Mouse (Mus musculus): ENCODE results near the gene Cdca4.

Gene Cdca4

DNA sequence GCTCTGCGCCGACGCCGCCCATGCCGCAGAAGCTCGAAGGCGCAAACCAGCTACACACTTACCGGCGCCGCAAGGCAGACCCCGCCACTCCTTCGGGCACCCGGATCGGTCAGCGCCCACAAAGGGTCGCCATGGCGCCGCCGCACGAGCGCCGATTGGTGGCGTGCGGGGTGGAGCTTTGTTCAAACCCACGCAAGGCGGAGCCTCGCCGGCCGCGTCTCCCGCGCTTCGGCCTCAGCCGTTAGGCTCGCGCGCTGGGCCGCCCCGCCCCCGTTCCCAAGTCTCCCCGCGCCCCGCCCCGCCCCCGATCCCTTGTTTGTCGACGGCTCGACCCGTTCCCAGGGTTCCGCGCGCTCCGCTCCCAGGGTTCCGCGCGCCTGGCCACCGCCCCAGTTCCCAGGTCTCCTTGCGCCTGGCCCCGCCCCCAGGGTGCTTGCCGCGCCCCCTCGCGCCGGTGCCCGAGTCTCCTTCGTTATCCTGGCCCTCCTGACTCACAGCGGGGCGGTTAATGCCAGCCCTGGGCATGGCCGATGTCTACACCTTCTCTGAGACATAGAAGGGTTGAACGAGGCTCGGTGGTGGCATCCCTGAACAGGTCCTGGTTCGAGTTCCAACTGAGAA is at the start of gene Cdca4:
TSS of gene Cdca4 (minus strand) at position 180 of the 621 bp plus-strand sequence.
- DNase-seq (ENCODE audit: low read depth) = peak; percentile 98

DNA sequence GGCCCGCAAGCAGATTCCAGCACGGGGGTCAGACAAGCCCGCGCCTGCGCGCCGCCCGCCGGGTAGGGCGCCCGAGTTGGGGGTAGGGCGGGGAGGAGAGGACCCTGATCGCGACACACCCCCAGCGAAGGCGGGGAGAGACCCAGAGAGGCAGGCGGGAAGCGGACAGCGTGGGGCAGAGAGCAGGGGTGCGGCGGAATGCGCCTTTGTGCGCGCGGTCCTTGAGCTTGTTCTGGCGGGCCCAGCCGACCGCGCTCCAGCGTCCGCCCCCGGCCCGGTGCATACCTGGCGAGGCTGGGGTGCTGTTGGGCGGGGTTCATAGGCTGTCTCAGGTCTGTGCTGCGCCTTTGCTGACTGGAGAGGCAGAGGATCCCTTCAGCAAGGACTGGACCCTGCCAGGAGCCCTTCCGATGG is 48.4 kb upstream of the Cdca4 start:
- DNase-seq (ENCODE audit: low read depth) = peak; percentile 60

DNA sequence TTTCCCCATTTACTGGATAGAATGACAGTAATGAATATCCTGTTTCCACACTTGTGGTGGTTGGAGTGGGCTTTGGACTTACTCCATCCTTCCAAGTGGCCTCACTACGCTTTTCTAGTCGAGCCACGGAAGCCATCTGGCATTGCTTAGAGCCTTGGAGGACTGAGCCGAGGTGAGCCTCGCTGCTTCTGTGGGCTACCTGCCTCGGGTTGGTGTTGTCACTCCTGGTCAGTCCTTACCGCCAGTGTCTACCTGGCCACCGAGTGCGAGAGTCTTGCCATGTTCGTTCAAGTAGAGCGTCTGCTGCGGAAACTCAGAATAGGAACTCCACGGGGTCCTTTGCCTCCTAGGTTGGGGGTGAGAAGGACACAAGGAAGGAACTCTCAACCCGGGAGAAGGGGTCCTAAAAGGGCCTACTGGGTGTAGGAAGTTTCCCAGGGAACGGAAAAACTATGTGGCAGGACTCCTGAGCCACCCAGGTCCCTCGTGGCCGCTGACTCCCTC is 47.9 kb upstream of the Cdca4 start:
- DNase-seq (ENCODE audit: low read depth) = peak; percentile 53

DNA sequence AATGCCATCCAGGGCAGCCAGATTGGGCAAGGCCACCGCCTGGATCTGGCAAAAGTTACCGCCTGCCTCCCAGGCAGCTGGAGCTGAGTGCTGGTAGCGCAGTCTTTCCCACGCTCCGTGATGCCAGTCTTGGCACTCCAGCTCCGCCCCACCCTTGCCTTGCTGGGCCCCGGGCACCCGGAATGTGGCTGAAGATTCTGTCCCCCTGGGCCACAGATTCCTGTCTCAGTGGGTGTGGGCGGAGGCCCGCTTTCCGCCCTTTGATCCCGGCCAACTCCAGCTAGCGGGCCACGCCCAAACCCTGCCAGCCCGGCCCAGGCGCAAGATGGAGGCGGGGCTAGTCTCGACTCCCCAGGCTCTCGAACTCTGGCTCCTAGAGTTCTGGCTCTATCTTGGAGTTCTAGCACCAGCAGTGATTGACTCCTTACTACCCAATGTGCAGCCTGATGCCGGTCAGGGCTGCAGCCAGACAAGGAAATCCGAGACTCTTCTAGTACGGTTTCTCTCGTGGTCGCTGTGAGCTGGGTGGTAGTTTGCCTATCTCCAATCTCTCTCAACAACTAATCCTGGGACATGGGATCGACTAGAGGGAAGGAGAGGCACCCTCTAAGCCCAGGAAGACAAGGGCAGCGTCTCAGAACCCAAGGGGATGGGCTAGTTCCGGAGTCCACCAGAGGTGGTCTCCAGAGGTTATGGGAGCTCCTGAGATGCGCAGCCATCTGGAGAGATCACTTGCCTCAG is 47.3 kb upstream of the Cdca4 start:
- peak; percentile 79 for DNase-seq (ENCODE audit: low read depth)

DNA sequence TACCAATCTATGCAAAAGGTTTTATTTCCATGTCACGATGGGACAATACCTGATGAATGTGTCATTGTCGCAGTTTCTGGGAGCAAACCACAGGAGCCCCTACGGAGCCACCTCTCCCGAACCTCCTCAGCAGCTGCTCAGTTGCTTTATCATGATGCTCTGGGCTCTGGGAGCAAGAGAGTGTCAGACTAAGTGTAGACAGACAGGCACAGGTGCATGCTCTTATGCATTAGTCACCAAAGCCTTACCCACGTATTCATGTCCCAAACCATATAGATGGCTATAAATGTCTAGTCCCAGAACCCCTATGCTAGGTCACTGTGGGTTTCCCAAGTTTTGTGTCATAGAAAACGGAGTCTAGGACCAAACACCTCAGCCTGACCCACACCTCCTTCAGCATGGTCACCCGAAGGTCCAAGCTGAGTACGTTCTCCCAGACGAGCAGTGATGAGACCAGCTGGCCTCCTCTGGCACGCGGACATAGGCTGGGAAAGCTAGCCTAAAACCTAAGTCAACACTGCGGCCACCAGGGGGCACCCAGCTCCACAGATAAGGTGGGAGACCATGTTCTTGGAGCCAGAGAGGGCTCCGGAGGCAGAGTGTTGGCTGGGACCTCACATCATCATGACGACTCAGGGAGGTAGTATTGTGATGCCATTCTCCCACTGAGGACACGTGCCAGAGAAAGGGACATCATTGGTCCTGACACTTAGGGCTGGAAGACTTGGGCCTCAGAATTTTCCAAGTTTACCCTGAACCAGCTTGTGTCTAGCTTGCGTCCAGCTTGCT is 46.2 kb upstream of the Cdca4 start:
- peak; percentile 91 for DNase-seq (ENCODE audit: low read depth)

DNA sequence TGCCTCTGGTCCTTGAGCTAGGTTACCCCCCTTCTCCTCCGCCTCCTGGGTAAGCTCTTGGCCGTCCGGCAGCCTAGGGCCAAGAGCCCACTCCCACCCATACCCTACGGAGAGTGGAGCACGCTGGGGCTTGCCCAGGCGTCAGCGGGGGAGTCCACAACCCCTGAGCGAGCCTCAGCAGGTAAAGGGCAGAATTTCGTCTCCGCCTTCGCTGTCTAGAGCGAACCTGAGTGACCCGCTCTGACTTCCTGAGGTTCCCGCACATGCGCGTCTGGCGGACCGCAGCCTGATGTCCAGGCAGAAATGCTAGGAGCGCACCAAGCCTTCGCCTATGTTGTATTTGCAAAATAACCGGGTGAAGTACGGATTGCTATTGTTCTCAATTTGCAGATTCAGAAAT is 45.0 kb upstream of the Cdca4 start:
- peak; percentile 26 for DNase-seq (ENCODE audit: low read depth)

DNA sequence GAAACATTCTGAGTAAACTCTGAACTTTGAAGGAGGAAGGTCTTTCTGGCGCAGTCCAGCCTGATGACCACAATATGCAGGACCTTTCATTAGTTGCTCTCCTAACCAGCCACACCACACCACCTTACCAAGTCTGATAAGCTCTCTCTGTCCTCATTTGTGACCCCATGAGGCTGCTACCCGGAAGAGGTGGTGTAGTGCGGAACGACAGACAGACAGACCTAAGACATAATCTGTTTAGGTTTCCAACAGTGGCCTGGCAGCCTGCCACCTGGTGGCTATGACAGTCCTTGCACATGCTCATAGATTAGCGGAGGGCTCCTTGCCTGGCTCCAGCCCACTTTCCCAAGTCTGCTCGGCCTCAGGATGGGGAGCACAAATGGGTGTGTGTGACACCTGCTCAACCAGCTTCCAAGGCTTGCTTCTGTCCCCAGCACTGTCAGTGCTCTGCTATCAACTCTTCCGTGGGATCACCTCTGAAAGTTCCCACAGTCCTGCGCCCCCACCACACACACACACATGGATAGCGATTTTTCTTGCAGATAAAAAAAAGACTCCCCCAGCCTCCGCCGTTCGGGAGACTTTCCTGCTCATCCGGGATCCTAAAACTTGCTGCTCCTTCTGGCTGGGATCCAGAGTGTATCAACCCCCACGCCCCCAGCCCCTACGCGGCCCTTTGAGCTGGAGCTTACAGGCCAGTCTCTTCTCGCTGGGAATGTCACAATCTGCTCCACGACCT is 44.4 kb upstream of the Cdca4 start:
- DNase-seq (ENCODE audit: low read depth) = peak; percentile 90

DNA sequence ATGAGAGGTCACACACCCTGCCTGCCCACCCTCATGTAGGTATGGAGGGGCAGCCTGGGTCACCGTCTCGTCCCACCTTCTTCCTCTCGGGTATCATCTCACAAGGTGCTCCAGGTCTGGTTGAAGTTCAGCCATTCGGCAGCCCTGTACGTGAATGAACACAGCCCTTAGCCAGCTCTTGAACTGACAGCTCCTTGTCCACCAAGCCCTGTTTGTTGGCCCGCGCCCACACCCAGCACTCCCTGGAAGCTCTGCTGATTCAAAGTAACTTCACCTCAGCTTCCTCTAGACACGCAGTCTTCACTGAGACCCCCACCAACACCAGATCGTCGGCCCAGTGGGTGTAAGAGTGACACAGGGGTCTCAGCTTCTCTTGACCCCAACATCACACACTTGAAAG is 43.8 kb upstream of the Cdca4 start:
- no peak for DNase-seq (ENCODE audit: low read depth)

DNA sequence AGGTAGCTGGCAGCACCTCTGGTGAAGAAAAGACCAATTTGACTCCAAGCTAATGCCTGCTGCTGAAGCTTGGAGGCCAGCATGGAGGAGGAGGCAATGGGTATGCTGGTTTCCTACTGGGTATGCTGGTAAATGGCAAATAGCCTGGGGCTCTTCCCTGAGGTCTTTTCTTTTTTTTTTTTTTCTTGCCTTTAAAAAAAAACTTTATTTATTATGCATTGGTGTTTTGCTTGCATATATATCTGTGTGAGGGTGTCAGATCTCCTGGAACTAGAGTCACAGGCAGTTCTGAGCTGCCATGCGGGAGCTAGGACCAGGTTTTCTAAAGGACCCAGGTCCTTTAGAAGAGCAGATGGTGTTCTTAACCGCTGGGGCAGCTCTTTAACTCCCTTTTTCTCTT is 42.0 kb upstream of the Cdca4 start:
- DNase-seq (ENCODE audit: low read depth) = no peak

DNA sequence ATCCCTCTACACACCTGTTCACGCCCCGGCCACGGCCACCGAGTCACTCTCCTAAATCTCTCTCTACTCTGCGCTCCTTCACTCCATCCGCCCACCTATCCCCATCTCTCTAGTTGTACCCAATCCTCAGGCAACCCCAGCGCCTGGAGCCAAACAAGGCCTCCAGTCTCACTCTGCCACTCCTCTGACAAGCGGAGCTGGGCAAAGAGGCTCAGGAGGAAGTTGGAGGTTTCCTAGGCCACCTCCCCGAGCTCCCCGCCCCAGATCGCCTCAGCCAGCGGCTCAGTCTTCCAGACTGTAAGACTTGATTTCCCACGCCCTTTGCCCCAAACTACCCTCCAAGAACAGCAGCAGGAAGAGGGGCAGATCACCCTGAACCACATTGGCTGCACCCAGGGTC is 41.6 kb upstream of the Cdca4 start:
- DNase-seq (ENCODE audit: low read depth) = peak; percentile 66

DNA sequence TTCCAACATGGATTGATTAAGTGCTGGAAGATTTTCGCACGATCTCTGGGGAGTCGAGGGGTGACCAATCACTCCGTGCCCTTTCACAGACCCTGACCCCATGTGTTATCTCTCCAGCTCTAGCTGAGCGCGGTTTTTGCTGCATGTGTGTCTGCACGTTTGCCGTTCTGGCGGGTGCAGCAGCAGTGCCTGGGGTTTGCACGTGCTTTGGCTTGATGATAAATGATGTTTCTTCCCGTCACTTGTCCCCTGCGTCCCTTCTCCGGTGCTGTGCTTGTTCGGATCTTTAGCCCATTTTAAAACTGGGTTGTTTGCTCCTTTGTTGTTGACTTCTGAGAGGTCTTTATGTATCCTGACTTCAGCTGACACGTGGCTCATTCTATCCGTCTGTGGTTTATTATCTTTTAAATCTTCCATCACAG is 40.6 kb upstream of the Cdca4 start:
- DNase-seq (ENCODE audit: low read depth) = peak; percentile 54

DNA sequence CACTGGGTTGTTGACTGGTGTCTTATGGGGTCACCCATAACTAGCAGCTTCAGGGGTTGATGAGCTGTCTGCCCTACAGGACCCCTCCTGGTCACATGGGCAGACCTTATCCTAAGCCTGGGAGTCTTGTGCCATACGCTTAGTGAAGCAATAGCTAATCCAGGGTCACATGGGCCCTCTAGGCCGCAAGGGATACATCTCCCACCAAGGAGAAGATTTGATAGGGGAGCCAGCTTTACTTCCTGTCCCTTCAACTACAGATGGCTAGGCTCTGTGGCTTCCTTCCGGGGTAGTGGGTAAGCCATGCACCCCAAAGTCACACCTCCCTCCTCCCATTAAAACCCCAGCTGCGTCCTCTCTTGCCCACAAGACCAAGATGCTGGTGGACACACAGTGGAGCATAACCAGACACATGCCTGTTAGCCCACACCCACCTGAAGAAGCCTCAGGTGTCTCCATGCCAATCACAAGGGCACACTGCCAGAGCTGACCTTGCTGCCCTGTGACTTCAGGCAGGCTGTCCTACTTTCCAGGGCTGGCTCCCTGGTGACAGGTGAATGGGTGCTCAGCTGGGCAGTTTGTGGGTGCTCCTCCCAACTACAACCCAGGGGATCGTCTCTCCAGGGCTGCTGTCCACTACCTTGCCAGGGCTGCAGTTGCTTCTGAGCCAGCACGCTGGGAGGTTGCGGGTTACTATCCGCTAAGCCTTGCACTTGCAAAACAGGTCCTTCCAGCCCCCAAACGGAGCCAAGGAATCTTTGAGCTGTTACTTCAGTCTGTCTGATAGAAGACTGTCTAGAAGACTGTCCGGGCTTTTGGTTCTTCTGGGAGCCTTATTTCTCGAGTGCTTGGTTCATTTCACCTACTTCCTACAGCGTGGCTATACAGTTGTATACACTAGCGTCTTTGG is 39.2 kb upstream of the Cdca4 start, which contains the start of gene Gpr132:
TSS of gene Gpr132 (minus strand) at position 51 of the 910 bp plus-strand sequence.
- DNase-seq (ENCODE audit: low read depth) = peak; percentile 76

DNA sequence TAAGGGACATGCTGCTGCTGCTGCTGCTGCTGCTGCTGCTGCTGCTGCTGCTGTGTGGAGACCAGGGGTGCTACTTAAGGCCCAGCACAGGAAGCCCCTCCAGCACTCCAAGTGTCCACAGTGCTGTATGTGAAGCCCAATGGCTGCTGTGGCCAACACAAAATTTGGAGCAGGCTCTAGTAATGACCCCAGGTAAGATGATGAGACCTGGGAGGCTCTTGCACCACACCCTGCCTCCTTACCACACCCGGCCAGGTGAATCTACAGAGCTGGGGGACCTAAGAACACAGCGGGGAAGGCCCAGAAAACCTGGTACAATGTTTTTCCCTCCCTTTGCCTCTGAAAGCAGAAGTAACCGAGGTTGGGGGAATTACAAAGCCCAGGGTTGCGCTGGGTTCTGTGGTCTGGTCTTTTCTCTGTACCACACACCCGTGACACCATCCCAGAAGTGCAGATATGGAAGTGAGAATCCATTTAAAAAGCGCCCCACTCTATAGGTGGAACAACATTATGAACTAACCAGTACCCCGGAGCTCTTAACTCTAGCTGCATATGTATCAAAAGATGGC is 38.0 kb upstream of the Cdca4 start:
- DNase-seq (ENCODE audit: low read depth) = peak; percentile 56

DNA sequence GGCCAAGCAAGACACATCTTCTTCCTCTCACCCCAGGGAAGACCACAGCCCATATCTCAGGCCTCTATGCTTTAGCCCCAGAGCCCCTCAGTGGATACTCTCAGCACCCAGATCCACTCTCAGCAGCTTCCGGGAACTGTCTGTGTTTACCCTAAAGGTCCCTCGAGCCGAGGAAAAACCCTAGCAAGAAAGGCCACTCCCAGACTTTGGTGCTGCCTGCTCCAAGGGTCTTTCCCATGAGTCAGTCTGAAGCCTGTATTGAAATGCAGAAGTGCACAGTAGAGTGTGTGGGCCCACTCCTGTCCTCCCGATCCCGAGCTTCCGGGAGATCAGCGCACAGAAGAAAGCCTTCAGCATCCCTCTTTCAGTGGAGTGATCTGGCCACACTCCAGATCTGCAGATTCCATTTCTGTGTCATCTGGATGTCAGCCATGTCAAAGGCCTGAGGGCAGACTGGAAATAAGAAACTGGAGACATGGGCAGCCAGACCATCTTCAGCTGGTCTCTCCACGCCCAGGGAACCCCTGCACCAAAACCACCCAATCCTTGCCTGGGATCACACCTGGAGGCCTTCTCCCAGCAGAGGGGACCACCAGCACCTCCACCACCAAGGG is 37.4 kb upstream of the Cdca4 start:
- DNase-seq (ENCODE audit: low read depth) = peak; percentile 31

DNA sequence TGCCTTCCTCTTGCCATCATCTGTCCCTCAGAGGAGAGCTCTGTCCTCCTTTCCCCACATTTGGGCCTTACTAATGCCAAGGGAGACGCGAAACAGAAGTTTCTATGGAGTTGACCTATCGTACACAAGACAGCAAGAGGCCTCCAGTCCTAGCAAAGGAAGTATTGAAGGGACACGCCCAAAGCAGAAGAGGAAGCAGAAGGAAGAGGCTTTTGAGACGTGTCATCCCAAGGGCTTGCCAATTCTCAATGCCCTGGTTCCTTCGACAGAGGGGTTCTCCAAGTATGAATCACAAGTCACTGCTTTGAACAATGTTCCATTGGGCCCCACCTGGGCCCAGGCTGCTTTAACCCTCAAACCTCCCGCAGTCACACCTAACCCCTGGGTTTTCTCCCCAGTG is 35.6 kb upstream of the Cdca4 start:
- DNase-seq (ENCODE audit: low read depth) = peak; percentile 37

DNA sequence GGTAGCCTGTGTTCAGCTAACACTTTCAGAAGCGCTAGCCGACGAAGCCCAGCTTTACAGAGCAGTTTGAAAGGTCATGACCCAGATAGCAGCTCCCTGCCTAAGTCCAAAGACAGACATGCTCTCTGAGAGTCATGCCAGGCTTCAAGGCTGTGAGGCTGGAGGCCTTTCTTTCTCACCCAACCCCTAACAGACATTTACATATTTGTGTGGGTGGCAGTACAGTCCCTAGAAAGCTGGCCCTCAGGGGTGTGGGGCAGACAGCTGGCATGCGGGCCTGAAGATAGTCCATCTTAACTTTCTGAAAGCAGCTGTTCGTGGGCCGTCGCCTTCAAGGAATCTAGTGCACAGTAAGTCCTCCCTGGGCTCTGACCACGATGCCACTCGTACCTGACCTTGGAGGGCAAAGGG is 32.7 kb upstream of the Cdca4 start:
- peak; percentile 77 for DNase-seq (ENCODE audit: low read depth)

DNA sequence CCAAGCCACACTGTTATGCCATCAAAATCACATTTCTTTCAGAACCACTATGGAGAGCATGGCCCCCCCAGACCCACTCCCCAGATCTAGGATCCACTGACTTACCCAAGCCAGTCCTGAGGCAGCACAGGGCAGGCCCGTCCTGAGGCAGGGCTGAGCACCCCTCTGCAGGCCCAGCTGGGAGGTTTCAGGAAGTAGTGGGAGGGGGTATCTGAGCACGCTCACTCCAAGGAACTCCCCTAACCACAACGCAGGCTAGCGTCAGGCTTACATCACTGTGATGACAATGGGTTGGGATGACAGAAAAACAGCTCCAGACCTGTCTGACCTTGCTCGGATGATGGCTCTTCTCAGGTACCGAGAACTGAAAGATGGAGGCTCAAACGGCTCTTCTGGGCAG is 31.5 kb upstream of the Cdca4 start:
- peak; percentile 95 for DNase-seq (ENCODE audit: low read depth)

DNA sequence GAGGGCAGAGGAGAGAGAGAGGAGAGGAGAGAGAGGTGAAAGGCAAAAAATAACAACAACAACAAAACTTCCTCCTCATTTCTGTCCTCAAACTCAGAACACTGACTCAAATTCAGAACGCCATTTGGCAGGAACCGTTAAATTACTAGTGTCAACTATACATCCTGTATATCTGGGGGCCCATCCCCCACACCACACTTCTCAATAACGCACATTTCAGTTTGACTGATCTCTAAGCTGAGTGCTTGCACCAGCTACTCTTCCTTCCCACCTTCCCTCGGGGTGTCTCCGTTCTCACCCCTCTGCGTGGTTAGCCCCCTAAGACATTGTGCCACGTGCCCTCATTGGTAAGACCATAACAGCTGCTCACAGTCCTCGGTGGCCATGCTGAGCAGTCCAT is 30.7 kb upstream of the Cdca4 start:
- peak; percentile 96 for DNase-seq (ENCODE audit: low read depth)

DNA sequence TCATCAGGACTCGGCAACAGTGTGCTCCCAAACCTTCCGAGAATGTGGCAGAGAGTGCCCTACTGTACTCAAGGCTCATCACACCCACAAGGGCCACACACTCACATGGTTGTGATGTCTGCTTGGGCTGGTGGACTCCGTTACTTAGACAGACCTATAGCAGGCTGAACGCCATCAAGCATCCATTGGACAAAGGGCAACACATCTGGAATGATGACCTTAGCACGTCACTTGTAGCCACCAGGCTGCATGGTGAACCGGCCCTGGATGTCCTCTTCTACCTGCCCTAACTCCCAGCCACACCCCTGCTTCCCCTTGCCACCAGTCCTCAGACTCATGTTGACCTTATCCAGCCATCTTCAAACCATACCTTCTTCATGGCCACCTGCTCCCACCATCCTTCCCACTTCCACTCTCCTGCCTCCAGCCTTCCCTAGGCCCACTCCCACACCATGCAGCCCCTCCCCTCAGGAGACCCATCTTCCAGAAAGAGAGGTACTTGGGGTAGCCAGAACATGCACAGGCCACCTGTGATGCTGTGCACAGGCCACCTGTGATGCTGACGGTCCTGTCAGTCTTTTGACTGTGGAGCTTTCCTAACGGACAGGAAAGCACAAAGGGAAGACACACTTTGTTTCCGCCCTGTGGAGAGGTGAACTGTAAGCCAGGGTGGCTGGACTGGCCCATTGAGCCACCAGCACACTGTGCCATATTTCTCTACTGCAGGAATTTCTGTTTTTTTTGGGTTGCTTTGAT is 29.5 kb upstream of the Cdca4 start:
- DNase-seq (ENCODE audit: low read depth) = peak; percentile 53
